Mouse (Mus musculus) ES-Bruce4 (cell line): ENCODE measurements around the gene Ube2l6.

ENCODE experiments used
- EP300 ChIP-seq: IDR thresholded peaks from 2 replicates; pipeline ENCODE4 v1.6.1; 2011; ENCODE audit warnings: low read depth, low read length; ENCODE audit not compliant: insufficient read depth
- POLR2A ChIP-seq: IDR thresholded peaks from one replicate; pipeline ENCODE4 v1.8.1; 2011; ENCODE audit warnings: low read length; ENCODE audit not compliant: insufficient read depth

DNA sequence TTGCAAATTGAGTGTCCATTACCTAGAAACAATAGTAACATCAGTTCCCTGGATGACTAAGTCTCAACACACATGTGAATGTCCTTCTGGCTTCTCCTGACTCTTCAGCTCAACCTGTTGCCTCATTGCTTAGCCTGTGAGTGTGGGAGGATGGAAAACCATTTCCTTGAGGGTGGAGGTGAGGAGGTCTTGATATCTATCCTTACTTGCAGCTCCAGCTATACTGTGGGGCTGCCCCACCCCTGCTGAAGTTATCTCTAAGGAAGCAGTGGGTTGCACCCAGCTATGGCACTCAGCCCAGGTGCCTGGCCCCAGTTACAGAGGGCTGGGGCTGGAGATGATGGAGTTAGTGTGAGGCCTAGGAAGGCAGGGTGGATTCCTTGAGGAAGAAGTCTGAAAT lies 43.3 kb downstream of the Ube2l6 start:
- no peak for TF ChIP-seq POLR2A
- TF ChIP-seq EP300 = no peak
